Mouse (Mus musculus): ENCODE results near the gene Psmb11. TPM values are rescaled to one million over a fixed set of nuclear protein-coding genes. Genes with fewer than 3 reads are reported as not detected.

Psmb11 gene
- polyA plus RNA-seq, 1 experiment from 2014 or later, result not detected

- peak overlapping the region; percentile 61 for H3K27ac ChIP-seq (ENCODE audit: low read length)
- H3K4me2 ChIP-seq (ENCODE audit: low read depth, low read length), result peak overlapping the region; percentile 62
- H3K9me3 ChIP-seq (replicated peaks; ENCODE audit: control insufficient read depth, low read length), result no peaks in the 10 kb centered on the region
- H3K4me3 ChIP-seq (ENCODE audit: low read depth, low read length), result peak overlapping the region; percentile 67
- ATAC-seq (ENCODE audit: low read depth), result no peak
- WGBS (ENCODE audit: insufficient replicate concordance), result 2% methylated on average over 10 of the region's 10 CpGs
- H3K4me1 ChIP-seq (ENCODE audit: control insufficient read depth, low read depth, low read length), result peaks cover 17% of the 10 kb centered on the region
- peaks cover 54% of the 10 kb centered on the region for H3K27me3 ChIP-seq (ENCODE audit: control insufficient read depth, insufficient read depth, low read depth, low read length)
- H3K9ac ChIP-seq (ENCODE audit: low read depth, low read length), result peak overlapping the region; percentile 61
- H3K36me3 ChIP-seq (ENCODE audit: control insufficient read depth, insufficient read depth), result no peaks in the 10 kb centered on the region
Measured at GRCm38 (mm10) chr14:54578063-54578462, 43.2 kb upstream of the Psmb11 start.

DNA sequence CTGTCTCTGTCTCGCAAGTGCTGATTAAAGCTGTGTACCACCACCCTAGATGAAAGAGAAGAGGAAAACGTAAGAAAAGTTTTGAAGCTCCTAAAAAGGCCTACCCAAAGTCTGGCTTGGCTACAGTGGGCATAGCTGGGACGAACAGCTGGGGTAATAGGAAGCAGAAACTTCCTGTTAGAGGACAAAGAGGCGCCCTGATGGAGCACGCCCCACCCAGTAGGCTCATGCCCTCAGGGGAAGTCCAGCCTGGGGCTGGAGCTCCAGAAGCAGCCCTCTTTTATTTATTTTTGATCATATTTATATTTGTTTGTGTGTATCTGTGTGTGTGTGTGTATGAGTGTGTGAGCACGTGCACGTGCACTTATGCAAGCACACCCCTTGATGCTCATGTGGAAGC lies 41.6 kb upstream of the Psmb11 start:
- no peak overlapping the region for H3K4me2 ChIP-seq (ENCODE audit: low read depth, low read length)
- ATAC-seq (ENCODE audit: low read depth), result no peak
- no peak overlapping the region for H3K4me3 ChIP-seq (ENCODE audit: low read depth, low read length)
- H3K9ac ChIP-seq (ENCODE audit: low read depth, low read length), result no peak overlapping the region
- peaks cover 5% of the 10 kb centered on the region for H3K4me1 ChIP-seq (ENCODE audit: control insufficient read depth, low read depth, low read length)
- no peaks in the 10 kb centered on the region for H3K9me3 ChIP-seq (replicated peaks; ENCODE audit: control insufficient read depth, low read length)
- no peaks in the 10 kb centered on the region for H3K36me3 ChIP-seq (ENCODE audit: control insufficient read depth, insufficient read depth)
- 33% methylated on average over 7 of the region's 7 CpGs for WGBS (ENCODE audit: insufficient replicate concordance)
- H3K27me3 ChIP-seq (ENCODE audit: control insufficient read depth, insufficient read depth, low read depth, low read length), result peaks cover 39% of the 10 kb centered on the region
- no peak overlapping the region for H3K27ac ChIP-seq (ENCODE audit: low read length)

GRCm38 (mm10) chr14:54582536-54582935 lies 38.7 kb upstream of the Psmb11 start:
- Histone ChIP-seq H3K4me2 (ENCODE audit: low read depth, low read length) (no peak overlapping the region), H3K36me3 (ENCODE audit: control insufficient read depth, insufficient read depth) (no peaks in the 10 kb centered on the region), H3K27ac (ENCODE audit: low read length) (no peak overlapping the region), H3K4me3 (ENCODE audit: low read depth, low read length) (no peak overlapping the region), H3K4me1 (ENCODE audit: control insufficient read depth, low read depth, low read length) (peaks cover 5% of the 10 kb centered on the region), H3K9ac (ENCODE audit: low read depth, low read length) (no peak overlapping the region), H3K9me3 (replicated peaks; ENCODE audit: control insufficient read depth, low read length) (no peaks in the 10 kb centered on the region), H3K27me3 (ENCODE audit: control insufficient read depth, insufficient read depth, low read depth, low read length) (peaks cover 10% of the 10 kb centered on the region)
- 68% methylated on average over 9 of the region's 9 CpGs for WGBS (ENCODE audit: insufficient replicate concordance)
- ATAC-seq (ENCODE audit: low read depth), result peak; percentile 82

- Histone ChIP-seq H3K4me2 (ENCODE audit: low read depth, low read length) (no peak overlapping the region), H3K9ac (ENCODE audit: low read depth, low read length) (no peak overlapping the region), H3K36me3 (ENCODE audit: control insufficient read depth, insufficient read depth) (no peaks in the 10 kb centered on the region), H3K4me1 (ENCODE audit: control insufficient read depth, low read depth, low read length) (peaks cover 5% of the 10 kb centered on the region), H3K27me3 (ENCODE audit: control insufficient read depth, insufficient read depth, low read depth, low read length) (no peaks in the 10 kb centered on the region; the same call in 1 of the 2 replicates), H3K27ac (ENCODE audit: low read length) (no peak overlapping the region), H3K4me3 (ENCODE audit: low read depth, low read length) (no peak overlapping the region), H3K9me3 (replicated peaks; ENCODE audit: control insufficient read depth, low read length) (no peaks in the 10 kb centered on the region)
- 43% methylated on average over 7 of the region's 7 CpGs for WGBS (ENCODE audit: insufficient replicate concordance)
- no peak for ATAC-seq (ENCODE audit: low read depth)
Measured at GRCm38 (mm10) chr14:54583681-54584338, 37.4 kb upstream of the Psmb11 start.

DNA sequence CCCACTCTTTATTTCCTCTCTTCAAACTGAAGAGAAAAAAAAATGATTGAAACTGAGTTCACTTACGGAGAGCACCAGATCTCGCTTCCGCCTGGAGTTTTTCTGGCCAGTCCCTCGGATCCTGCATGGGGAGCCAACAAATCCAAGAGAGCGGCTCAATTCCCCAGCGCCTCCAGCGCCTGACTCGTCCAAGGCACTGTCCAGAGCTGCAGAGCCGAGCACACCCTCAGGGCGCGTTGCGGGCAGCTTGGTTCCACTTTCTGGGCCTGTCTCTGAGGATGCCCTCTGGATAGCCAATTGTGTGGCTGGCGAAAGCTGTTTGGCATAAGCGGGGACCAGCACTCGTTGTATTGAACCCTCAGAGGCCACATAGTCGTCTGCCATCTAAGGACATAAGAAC lies 30.2 kb upstream of the Psmb11 start:
- H3K27ac ChIP-seq (ENCODE audit: low read length), result no peak overlapping the region
- no peaks in the 10 kb centered on the region for H3K27me3 ChIP-seq (ENCODE audit: control insufficient read depth, insufficient read depth, low read depth, low read length)
- no peak overlapping the region for H3K4me3 ChIP-seq (ENCODE audit: low read depth, low read length)
- H3K9me3 ChIP-seq (replicated peaks; ENCODE audit: control insufficient read depth, low read length), result no peaks in the 10 kb centered on the region
- no peak overlapping the region for H3K4me2 ChIP-seq (ENCODE audit: low read depth, low read length)
- ATAC-seq (ENCODE audit: low read depth), result no peak
- H3K4me1 ChIP-seq (ENCODE audit: control insufficient read depth, low read depth, low read length), result no peaks in the 10 kb centered on the region
- WGBS (ENCODE audit: insufficient replicate concordance), result 83% methylated on average over 16 of the region's 16 CpGs
- H3K9ac ChIP-seq (ENCODE audit: low read depth, low read length), result no peak overlapping the region
- H3K36me3 ChIP-seq (ENCODE audit: control insufficient read depth, insufficient read depth), result no peaks in the 10 kb centered on the region; the same call in 1 of the 2 replicates

DNA sequence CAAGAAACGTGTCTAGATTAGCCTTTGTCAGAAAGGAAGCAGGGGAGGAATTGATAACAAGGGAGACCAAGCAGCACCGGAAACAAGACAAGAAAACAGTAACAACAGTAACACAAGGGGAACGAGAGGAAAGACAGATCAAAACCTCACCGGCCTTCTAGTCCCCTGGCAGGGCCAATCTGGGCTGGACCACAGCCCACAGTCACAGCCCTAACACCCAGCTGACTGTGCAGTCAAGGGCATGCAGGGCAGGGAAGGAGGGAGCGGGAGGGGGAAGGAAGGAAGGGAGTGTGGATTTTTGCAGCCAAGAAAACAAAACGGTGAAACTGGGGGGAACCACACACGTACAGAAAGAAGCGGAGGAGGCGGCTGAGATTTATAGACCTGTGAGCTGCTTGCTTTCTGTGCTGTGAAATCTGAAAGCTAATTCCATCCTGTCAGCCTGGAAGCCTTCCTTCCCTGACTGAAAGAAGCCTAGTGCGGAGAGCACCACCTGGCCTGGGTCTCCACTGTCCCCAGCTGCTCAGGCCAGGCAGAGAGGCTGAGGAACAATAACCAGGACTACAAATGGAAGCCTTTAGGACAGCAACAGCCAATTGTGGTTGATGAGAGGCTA lies 28.8 kb upstream of the Psmb11 start:
- no peaks in the 10 kb centered on the region for H3K27me3 ChIP-seq (ENCODE audit: control insufficient read depth, insufficient read depth, low read depth, low read length)
- 36% methylated on average over 10 of the region's 10 CpGs for WGBS (ENCODE audit: insufficient replicate concordance)
- H3K27ac ChIP-seq (ENCODE audit: low read length), result no peak overlapping the region
- peak; percentile 50 for ATAC-seq (ENCODE audit: low read depth)
- H3K9me3 ChIP-seq (replicated peaks; ENCODE audit: control insufficient read depth, low read length), result no peaks in the 10 kb centered on the region
- no peak overlapping the region for H3K9ac ChIP-seq (ENCODE audit: low read depth, low read length)
- no peak overlapping the region for H3K4me2 ChIP-seq (ENCODE audit: low read depth, low read length)
- H3K36me3 ChIP-seq (ENCODE audit: control insufficient read depth, insufficient read depth), result no peaks in the 10 kb centered on the region; the same call in 1 of the 2 replicates
- no peak overlapping the region for H3K4me3 ChIP-seq (ENCODE audit: low read depth, low read length)
- H3K4me1 ChIP-seq (ENCODE audit: control insufficient read depth, low read depth, low read length), result no peaks in the 10 kb centered on the region

- H3K4me3 ChIP-seq (ENCODE audit: low read depth, low read length), result no peak overlapping the region
- ATAC-seq (ENCODE audit: low read depth), result no peak
Measured at GRCm38 (mm10) chr14:54594055-54594454, 27.2 kb upstream of the Psmb11 start.

GRCm38 (mm10) chr14:54594631-54595414 lies 26.4 kb upstream of the Psmb11 start:
- Histone ChIP-seq H3K9me3 (replicated peaks; ENCODE audit: control insufficient read depth, low read length) (no peaks in the 10 kb centered on the region), H3K4me1 (ENCODE audit: control insufficient read depth, low read depth, low read length) (no peaks in the 10 kb centered on the region), H3K27me3 (ENCODE audit: control insufficient read depth, insufficient read depth, low read depth, low read length) (no peaks in the 10 kb centered on the region), H3K9ac (ENCODE audit: low read depth, low read length) (no peak overlapping the region), H3K36me3 (ENCODE audit: control insufficient read depth, insufficient read depth) (no peaks in the 10 kb centered on the region; the same call in 1 of the 2 replicates), H3K4me3 (ENCODE audit: low read depth, low read length) (no peak overlapping the region), H3K4me2 (ENCODE audit: low read depth, low read length) (no peak overlapping the region), H3K27ac (ENCODE audit: low read length) (no peak overlapping the region)
- 70% methylated on average over 28 of the region's 28 CpGs for WGBS (ENCODE audit: insufficient replicate concordance)
- no peak for ATAC-seq (ENCODE audit: low read depth)

More at GRCm38 (mm10) chr14:54594055-54594454, 27.2 kb upstream of the Psmb11 start:
- WGBS (ENCODE audit: insufficient replicate concordance), result 67% methylated on average over 3 of the region's 3 CpGs
- Histone ChIP-seq H3K9me3 (replicated peaks; ENCODE audit: control insufficient read depth, low read length) (no peaks in the 10 kb centered on the region), H3K36me3 (ENCODE audit: control insufficient read depth, insufficient read depth) (no peaks in the 10 kb centered on the region; the same call in 1 of the 2 replicates), H3K9ac (ENCODE audit: low read depth, low read length) (no peak overlapping the region), H3K4me1 (ENCODE audit: control insufficient read depth, low read depth, low read length) (no peaks in the 10 kb centered on the region), H3K4me2 (ENCODE audit: low read depth, low read length) (no peak overlapping the region), H3K27me3 (ENCODE audit: control insufficient read depth, insufficient read depth, low read depth, low read length) (no peaks in the 10 kb centered on the region), H3K27ac (ENCODE audit: low read length) (no peak overlapping the region)

DNA sequence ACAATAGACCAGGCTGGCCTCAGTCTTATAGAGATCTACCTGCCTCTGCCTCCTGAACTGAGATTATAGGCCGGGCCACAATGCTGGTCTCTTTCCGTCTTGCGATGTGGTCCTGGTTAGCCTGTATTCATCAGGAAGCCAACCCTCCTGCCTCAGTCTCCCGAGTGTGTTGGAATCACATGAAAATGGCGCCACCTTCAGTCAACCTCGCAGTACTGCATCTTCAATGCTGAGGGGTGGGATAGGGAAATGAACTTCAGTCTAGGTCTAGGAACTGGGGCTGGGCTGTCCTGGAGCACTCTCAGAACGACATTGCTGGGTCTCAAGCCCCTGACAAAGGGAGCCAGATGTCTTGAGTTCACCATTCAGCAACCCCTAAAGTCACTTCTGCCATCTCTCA lies 24.1 kb upstream of the Psmb11 start:
- no peak overlapping the region for H3K4me2 ChIP-seq (ENCODE audit: low read depth, low read length)
- no peak overlapping the region for H3K9ac ChIP-seq (ENCODE audit: low read depth, low read length)
- no peak overlapping the region for H3K4me3 ChIP-seq (ENCODE audit: low read depth, low read length)
- 67% methylated on average over 7 of the region's 7 CpGs for WGBS (ENCODE audit: insufficient replicate concordance)
- no peaks in the 10 kb centered on the region for H3K9me3 ChIP-seq (replicated peaks; ENCODE audit: control insufficient read depth, low read length)
- H3K36me3 ChIP-seq (ENCODE audit: control insufficient read depth, insufficient read depth), result no peaks in the 10 kb centered on the region; the same call in 1 of the 2 replicates
- no peaks in the 10 kb centered on the region for H3K27me3 ChIP-seq (ENCODE audit: control insufficient read depth, insufficient read depth, low read depth, low read length)
- H3K27ac ChIP-seq (ENCODE audit: low read length), result no peak overlapping the region
- no peak for ATAC-seq (ENCODE audit: low read depth)
- peaks cover 3% of the 10 kb centered on the region for H3K4me1 ChIP-seq (ENCODE audit: control insufficient read depth, low read depth, low read length)
